Mouse (Mus musculus): ENCODE data around the gene Ncstn.

DNA sequence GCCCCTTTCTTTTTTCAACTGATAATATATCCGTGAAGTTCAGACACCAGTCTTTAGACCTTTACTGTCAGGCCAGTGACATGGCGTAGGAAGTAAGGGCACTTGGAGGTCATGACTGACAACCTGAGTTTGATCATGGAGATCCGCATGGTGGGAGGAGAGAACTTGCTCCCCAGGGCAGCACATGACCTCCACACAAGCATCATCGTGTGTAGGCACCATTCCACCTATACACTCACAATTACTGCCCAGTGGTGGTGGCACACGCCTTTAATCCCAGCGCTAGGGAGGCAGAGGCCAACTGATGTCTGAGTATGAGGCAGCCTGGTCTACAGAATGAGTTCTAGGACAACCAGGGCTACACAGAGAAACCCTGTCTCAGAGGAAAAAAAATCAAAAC, 42.0 kb upstream of the Ncstn start:
- TF ChIP-seq POLR2A (IDR thresholded peaks at IDR 0.05; ENCODE audit: low read depth, low read length) (no peak), CTCF (IDR thresholded peaks at IDR 0.05; ENCODE audit: borderline replicate concordance, insufficient read depth, low read length) (no peak)
